Mouse (Mus musculus) E14TG2a.4 (cell line): ENCODE measurements around the gene Adap1.

ENCODE experiments used
- CTCF ChIP-seq: conservative IDR thresholded peaks from 2 replicates; pipeline ENCODE4 v1.5.1; 2014; ENCODE audit warnings: low read length
- POU5F1 ChIP-seq: IDR thresholded peaks from 2 replicates; pipeline ENCODE4 v1.6.1; 2014; ENCODE audit warnings: low read length, borderline replicate concordance

DNA sequence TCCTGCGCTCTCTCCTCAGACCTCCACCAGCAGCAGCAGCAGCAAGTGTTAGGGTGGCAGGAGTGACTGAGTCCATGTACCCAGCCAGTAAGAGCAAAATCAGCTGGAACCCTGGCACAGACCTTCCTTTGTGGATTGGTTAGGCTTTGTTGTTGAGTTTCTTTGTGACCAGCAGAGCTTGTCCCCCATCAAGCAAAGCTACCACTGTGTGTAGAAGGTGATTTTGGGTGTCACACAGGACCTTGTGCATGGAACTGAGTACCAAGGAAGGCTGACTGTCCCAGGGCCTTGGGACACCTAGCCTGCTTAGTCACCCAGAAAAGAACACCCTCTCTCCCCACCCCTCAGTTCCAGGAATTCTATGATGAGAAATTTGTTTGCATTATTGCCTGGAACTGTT lies 68.2 kb downstream of the Adap1 start:
- no peak for TF ChIP-seq CTCF
- TF ChIP-seq POU5F1: no peak
